Mouse (Mus musculus) bone marrow macrophage, adult 2 months (primary cell): ENCODE data around the gene Pip4k2a.

ENCODE experiments used
- CTCF ChIP-seq: IDR thresholded peaks from 2 replicates; pipeline ENCODE4 v1.5.1; 2012; ENCODE audit warnings: low read depth, mild to moderate bottlenecking, low read length, moderate library complexity
- POLR2A ChIP-seq: IDR thresholded peaks from 2 replicates; pipeline ENCODE4 v1.6.1; 2012; ENCODE audit warnings: mild to moderate bottlenecking, low read depth, low read length, borderline replicate concordance

DNA sequence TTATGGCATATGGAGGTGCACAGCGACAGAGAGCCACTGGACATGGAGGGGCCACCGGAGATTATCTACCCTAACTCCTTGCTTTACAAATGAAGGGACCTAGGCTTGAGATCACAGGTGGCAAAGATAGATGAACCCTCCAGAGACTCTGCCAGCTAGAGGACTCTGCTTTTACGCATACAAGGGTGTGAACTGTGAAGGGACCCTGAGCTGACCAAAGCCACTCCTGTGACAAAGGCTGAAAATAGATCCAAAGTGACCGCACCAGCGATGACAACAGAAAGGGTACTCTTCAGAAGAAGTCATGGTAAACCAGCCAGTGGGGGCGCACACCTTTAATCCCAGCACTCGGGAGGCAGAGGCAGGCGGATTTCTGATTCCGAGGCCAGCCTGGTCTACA, 63.8 kb downstream of the Pip4k2a start:
- TF ChIP-seq CTCF = no peak
- no peak for TF ChIP-seq POLR2A
